Mouse (Mus musculus): ENCODE measurements around the gene Aldh6a1. TPM values are rescaled to one million over a fixed set of nuclear protein-coding genes. Genes with fewer than 3 reads are reported as not detected.

The Aldh6a1 gene
- polyA plus RNA-seq, 1 experiment from 2014 or later = 72.9 TPM

GRCm38 (mm10) chr12:84461416-84461815, 10.6 kb upstream of the Aldh6a1 start:
- Histone ChIP-seq H3K4me1 (ENCODE audit: control insufficient read depth, insufficient read depth, low read length) (no peaks in the 10 kb centered on the region), H3K4me3 (ENCODE audit: low read length) (no peak overlapping the region), H3K9ac (ENCODE audit: low read length) (no peak overlapping the region), H3K27me3 (ENCODE audit: control insufficient read depth, insufficient read depth, low read length) (no peaks in the 10 kb centered on the region), H3K9me3 (replicated peaks; ENCODE audit: control insufficient read depth, low read length) (no peaks in the 10 kb centered on the region), H3K4me2 (ENCODE audit: low read depth, low read length) (no peak overlapping the region), H3K27ac (ENCODE audit: low read length) (no peak overlapping the region), H3K36me3 (ENCODE audit: control insufficient read depth, insufficient read depth) (peaks cover 38% of the 10 kb centered on the region)
- no peak for ATAC-seq (replicated peaks; ENCODE audit: extremely low read depth, insufficient read depth, low FRiP score)
- WGBS = 92% methylated on average over 5 of the region's 5 CpGs

DNA sequence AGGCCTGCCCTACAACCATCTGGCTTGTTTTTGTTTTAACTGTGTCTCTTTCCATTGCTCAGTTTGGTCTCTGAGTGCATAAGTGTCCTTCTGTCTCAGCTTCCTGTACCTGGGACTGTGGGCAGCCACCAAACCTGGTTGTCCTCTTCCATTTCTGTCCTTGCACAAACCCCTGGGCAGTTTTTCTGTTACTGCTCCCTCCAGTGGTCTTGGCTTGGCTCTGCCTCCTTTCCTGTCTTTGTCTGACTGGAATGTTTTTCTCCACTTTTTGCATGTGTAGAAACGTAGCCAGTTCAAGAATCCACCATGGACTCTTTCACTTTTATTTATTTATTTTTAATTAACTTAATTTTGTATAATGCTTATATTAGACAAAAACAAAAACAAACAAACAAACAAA, 9.0 kb upstream of the Aldh6a1 start:
- 60% methylated on average over 1 of the region's 1 CpGs for WGBS

GRCm38 (mm10) chr12:84456911-84457310, 6.1 kb upstream of the Aldh6a1 start:
- no peak overlapping the region for H3K4me3 ChIP-seq (ENCODE audit: low read length)
- no peak overlapping the region for H3K9ac ChIP-seq (ENCODE audit: low read length)
- H3K4me1 ChIP-seq (ENCODE audit: control insufficient read depth, insufficient read depth, low read length) = peaks cover 7% of the 10 kb centered on the region
- ATAC-seq (replicated peaks; ENCODE audit: extremely low read depth, insufficient read depth, low FRiP score) = no peak
- WGBS = 87% methylated on average over 3 of the region's 3 CpGs
- H3K27me3 ChIP-seq (ENCODE audit: control insufficient read depth, insufficient read depth, low read length) = no peaks in the 10 kb centered on the region
- H3K36me3 ChIP-seq (ENCODE audit: control insufficient read depth, insufficient read depth) = peaks cover 27% of the 10 kb centered on the region
- H3K27ac ChIP-seq (ENCODE audit: low read length) = no peak overlapping the region
- no peak overlapping the region for H3K4me2 ChIP-seq (ENCODE audit: low read depth, low read length)
- H3K9me3 ChIP-seq (replicated peaks; ENCODE audit: control insufficient read depth, low read length) = no peaks in the 10 kb centered on the region

More for the DNA sequence above, 9.0 kb upstream of the Aldh6a1 start:
- H3K9ac ChIP-seq (ENCODE audit: low read length) = no peak overlapping the region
- H3K27ac ChIP-seq (ENCODE audit: low read length) = no peak overlapping the region
- no peak overlapping the region for H3K4me2 ChIP-seq (ENCODE audit: low read depth, low read length)
- no peaks in the 10 kb centered on the region for H3K4me1 ChIP-seq (ENCODE audit: control insufficient read depth, insufficient read depth, low read length)
- H3K4me3 ChIP-seq (ENCODE audit: low read length) = no peak overlapping the region
- H3K36me3 ChIP-seq (ENCODE audit: control insufficient read depth, insufficient read depth) = peaks cover 38% of the 10 kb centered on the region
- no peaks in the 10 kb centered on the region for H3K9me3 ChIP-seq (replicated peaks; ENCODE audit: control insufficient read depth, low read length)
- ATAC-seq (replicated peaks; ENCODE audit: extremely low read depth, insufficient read depth, low FRiP score) = no peak
- H3K27me3 ChIP-seq (ENCODE audit: control insufficient read depth, insufficient read depth, low read length) = no peaks in the 10 kb centered on the region

DNA sequence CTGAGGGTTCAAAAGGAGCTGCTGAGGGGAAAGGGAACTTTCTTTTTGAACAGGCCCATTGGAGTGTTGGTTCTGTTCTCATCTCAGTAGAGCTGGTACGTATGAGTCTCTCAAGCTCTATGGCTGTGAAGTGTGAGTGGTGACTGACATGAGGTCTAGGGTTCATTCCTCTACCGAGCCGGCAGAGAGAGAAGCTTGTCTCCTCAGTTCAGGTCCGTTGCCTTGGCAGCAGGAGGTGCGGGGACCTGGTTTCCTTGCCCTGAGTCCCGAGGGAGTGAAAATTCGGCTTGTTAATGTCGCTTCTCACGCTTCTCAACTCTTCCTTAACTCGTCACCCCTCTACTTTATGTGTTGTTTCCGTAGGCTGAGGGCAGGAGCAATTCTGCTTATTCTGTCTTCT, 997 bp upstream of the Aldh6a1 start:
- Histone ChIP-seq H3K4me2 (ENCODE audit: low read depth, low read length) (peak overlapping the region; percentile 99), H3K27me3 (ENCODE audit: control insufficient read depth, insufficient read depth, low read length) (no peaks in the 10 kb centered on the region), H3K9ac (ENCODE audit: low read length) (peak overlapping the region; percentile 86), H3K9me3 (replicated peaks; ENCODE audit: control insufficient read depth, low read length) (no peaks in the 10 kb centered on the region), H3K4me3 (ENCODE audit: low read length) (peak overlapping the region; percentile 95), H3K27ac (ENCODE audit: low read length) (peak overlapping the region; percentile 94), H3K4me1 (ENCODE audit: control insufficient read depth, insufficient read depth, low read length) (peaks cover 13% of the 10 kb centered on the region), H3K36me3 (ENCODE audit: control insufficient read depth, insufficient read depth) (no peaks in the 10 kb centered on the region; the same call in 1 of the 2 replicates)
- no peak for ATAC-seq (replicated peaks; ENCODE audit: extremely low read depth, insufficient read depth, low FRiP score)
- 2% methylated on average over 11 of the region's 11 CpGs for WGBS

- H3K9me3 ChIP-seq (replicated peaks; ENCODE audit: control insufficient read depth, low read length) = no peaks in the 10 kb centered on the region
- peaks cover 13% of the 10 kb centered on the region for H3K4me1 ChIP-seq (ENCODE audit: control insufficient read depth, insufficient read depth, low read length)
- peak overlapping the region; percentile 94 for H3K4me2 ChIP-seq (ENCODE audit: low read depth, low read length)
- peak overlapping the region; percentile 83 for H3K9ac ChIP-seq (ENCODE audit: low read length)
- peak overlapping the region; percentile 95 for H3K4me3 ChIP-seq (ENCODE audit: low read length)
- WGBS = under 1% methylated on average over 6 of the region's 6 CpGs
- peak overlapping the region; percentile 94 for H3K27ac ChIP-seq (ENCODE audit: low read length)
- ATAC-seq (replicated peaks; ENCODE audit: extremely low read depth, insufficient read depth, low FRiP score) = peak; percentile 14; the same call in 1 of the 2 replicates
- no peaks in the 10 kb centered on the region for H3K27me3 ChIP-seq (ENCODE audit: control insufficient read depth, insufficient read depth, low read length)
- H3K36me3 ChIP-seq (ENCODE audit: control insufficient read depth, insufficient read depth) = no peaks in the 10 kb centered on the region
Measured at GRCm38 (mm10) chr12:84450351-84450717, 470 bp downstream of the Aldh6a1 start.

- Histone ChIP-seq H3K36me3 (ENCODE audit: control insufficient read depth, insufficient read depth) (no peaks in the 10 kb centered on the region), H3K9me3 (replicated peaks; ENCODE audit: control insufficient read depth, low read length) (no peaks in the 10 kb centered on the region), H3K27me3 (ENCODE audit: control insufficient read depth, insufficient read depth, low read length) (no peaks in the 10 kb centered on the region), H3K9ac (ENCODE audit: low read length) (peak overlapping the region; percentile 83), H3K27ac (ENCODE audit: low read length) (peak overlapping the region; percentile 94), H3K4me2 (ENCODE audit: low read depth, low read length) (peak overlapping the region; percentile 94), H3K4me3 (ENCODE audit: low read length) (peak overlapping the region; percentile 95), H3K4me1 (ENCODE audit: control insufficient read depth, insufficient read depth, low read length) (peaks cover 13% of the 10 kb centered on the region)
- ATAC-seq (replicated peaks; ENCODE audit: extremely low read depth, insufficient read depth, low FRiP score) = no peak
- WGBS = 44% methylated on average over 10 of the region's 10 CpGs
Measured at GRCm38 (mm10) chr12:84449887-84450286, 917 bp downstream of the Aldh6a1 start.

DNA sequence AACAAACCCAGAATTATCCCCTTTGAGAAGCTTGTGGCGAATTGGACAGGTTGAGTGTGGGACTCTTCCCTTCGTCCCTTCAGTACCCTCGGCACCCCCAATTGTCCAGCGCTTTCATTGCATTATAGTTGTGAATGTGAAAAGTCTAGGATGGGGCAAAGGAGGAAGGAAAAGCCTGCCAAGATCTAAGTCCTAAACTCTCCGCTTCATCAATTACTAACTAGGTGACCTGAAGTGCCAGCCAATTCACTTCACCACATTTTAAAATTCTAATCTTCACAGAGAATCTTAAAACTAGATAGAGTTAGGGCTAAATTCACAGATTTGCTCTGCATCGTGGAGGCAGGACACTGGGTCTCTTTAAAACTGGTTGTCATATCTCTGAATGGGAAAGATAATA, 2.6 kb downstream of the Aldh6a1 start:
- whole genome bisulfite sequencing = 81% methylated on average over 6 of the region's 6 CpGs
- Histone ChIP-seq H3K36me3 (ENCODE audit: control insufficient read depth, insufficient read depth) (no peaks in the 10 kb centered on the region), H3K4me1 (ENCODE audit: control insufficient read depth, insufficient read depth, low read length) (peaks cover 13% of the 10 kb centered on the region), H3K4me3 (ENCODE audit: low read length) (no peak overlapping the region), H3K9me3 (replicated peaks; ENCODE audit: control insufficient read depth, low read length) (no peaks in the 10 kb centered on the region), H3K27ac (ENCODE audit: low read length) (no peak overlapping the region), H3K9ac (ENCODE audit: low read length) (no peak overlapping the region), H3K4me2 (ENCODE audit: low read depth, low read length) (no peak overlapping the region), H3K27me3 (ENCODE audit: control insufficient read depth, insufficient read depth, low read length) (no peaks in the 10 kb centered on the region)
- ATAC-seq (replicated peaks; ENCODE audit: extremely low read depth, insufficient read depth, low FRiP score) = no peak

- Histone ChIP-seq H3K9ac (ENCODE audit: low read length) (no peak overlapping the region), H3K4me3 (ENCODE audit: low read length) (no peak overlapping the region), H3K36me3 (ENCODE audit: control insufficient read depth, insufficient read depth) (no peaks in the 10 kb centered on the region), H3K27ac (ENCODE audit: low read length) (no peak overlapping the region), H3K4me1 (ENCODE audit: control insufficient read depth, insufficient read depth, low read length) (peaks cover 10% of the 10 kb centered on the region), H3K4me2 (ENCODE audit: low read depth, low read length) (no peak overlapping the region), H3K9me3 (replicated peaks; ENCODE audit: control insufficient read depth, low read length) (no peaks in the 10 kb centered on the region), H3K27me3 (ENCODE audit: control insufficient read depth, insufficient read depth, low read length) (no peaks in the 10 kb centered on the region)
- 77% methylated on average over 1 of the region's 1 CpGs for WGBS
- ATAC-seq (replicated peaks; ENCODE audit: extremely low read depth, insufficient read depth, low FRiP score) = no peak
Measured at GRCm38 (mm10) chr12:84447386-84447785, 3.4 kb downstream of the Aldh6a1 start.

DNA sequence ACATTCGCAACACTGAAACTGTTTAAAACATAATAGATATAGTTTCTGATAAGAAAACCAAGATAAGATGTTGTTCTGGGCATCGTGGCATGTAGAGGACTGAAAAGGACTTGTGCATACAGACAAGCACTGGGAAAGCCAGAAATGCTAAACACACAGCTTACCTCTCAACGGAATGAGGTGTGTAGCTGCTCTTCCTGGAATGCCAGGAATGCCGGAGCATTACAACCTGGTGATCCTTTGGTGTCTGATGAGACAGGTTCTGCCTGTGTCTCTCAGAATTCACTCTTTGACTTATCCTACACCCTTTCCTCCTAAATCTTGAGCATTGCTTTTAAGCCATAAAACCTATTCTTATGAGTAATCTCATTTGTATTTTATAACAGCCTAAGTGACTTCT, 8.3 kb downstream of the Aldh6a1 start:
- 66% methylated on average over 4 of the region's 4 CpGs for WGBS
- peaks cover 9% of the 10 kb centered on the region for H3K36me3 ChIP-seq (ENCODE audit: control insufficient read depth, insufficient read depth)
- no peak overlapping the region for H3K9ac ChIP-seq (ENCODE audit: low read length)
- no peaks in the 10 kb centered on the region for H3K9me3 ChIP-seq (replicated peaks; ENCODE audit: control insufficient read depth, low read length)
- no peak overlapping the region for H3K4me3 ChIP-seq (ENCODE audit: low read length)
- H3K4me2 ChIP-seq (ENCODE audit: low read depth, low read length) = no peak overlapping the region
- no peak for ATAC-seq (replicated peaks; ENCODE audit: extremely low read depth, insufficient read depth, low FRiP score)
- peaks cover 2% of the 10 kb centered on the region; the same call in 1 of the 2 replicates for H3K4me1 ChIP-seq (ENCODE audit: control insufficient read depth, insufficient read depth, low read length)
- H3K27ac ChIP-seq (ENCODE audit: low read length) = no peak overlapping the region
- no peaks in the 10 kb centered on the region for H3K27me3 ChIP-seq (ENCODE audit: control insufficient read depth, insufficient read depth, low read length)

Measured in heart, embryonic 16.5 days (tissue).